Mouse (Mus musculus) kidney, adult 11 months (tissue): ENCODE measurements around the gene F3.
A peak's percentile ranks its signal among the peaks of the same experiment; 100 is the strongest.
"Not testable (repeated sequence)": the region's sequence is repeated elsewhere in the genome, so short reads cannot be mapped to it uniquely, and the experiment has no call there.

Source experiments
- DNase-seq: peaks from one replicate; pipeline ENCODE4 v3.0.0; 2022

Gene F3

GRCm38 (mm10) chr3:121739489-121740213, 16.3 kb downstream of the F3 start:
- DNase-seq, result no peak

- DNase-seq, result not testable (repeated sequence)
Measured at GRCm38 (mm10) chr3:121741186-121741848, 18.0 kb downstream of the F3 start.

- DNase-seq, result not testable (repeated sequence)
Measured at GRCm38 (mm10) chr3:121754319-121755090, 31.2 kb downstream of the F3 start.

GRCm38 (mm10) chr3:121755152-121755551, 31.8 kb downstream of the F3 start:
- no peak for DNase-seq

DNA sequence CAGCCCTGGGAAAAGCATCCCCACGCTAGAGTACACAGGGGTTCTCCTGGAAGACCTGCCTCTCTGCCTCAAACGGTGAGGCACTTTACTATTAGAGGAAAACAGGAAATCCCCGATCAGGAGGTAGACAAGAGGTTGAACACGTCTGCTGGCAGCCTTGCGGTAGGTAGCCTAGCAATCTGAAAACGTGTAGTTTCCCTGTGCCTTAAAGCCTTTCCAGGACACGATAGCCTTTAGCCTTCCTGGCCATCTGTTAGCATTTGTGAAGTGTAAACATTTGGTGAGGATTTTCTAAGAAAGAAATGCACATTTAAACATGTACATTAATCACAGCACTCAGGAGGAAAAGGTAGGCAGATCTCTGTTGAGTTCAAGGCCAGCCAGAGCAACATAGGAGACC, 35.0 kb downstream of the F3 start:
- DNase-seq, result no peak

- no peak for DNase-seq
Measured at GRCm38 (mm10) chr3:121762056-121762852, 38.9 kb downstream of the F3 start.

- DNase-seq, result no peak
Measured at GRCm38 (mm10) chr3:121766048-121766447, 42.7 kb downstream of the F3 start.

DNA sequence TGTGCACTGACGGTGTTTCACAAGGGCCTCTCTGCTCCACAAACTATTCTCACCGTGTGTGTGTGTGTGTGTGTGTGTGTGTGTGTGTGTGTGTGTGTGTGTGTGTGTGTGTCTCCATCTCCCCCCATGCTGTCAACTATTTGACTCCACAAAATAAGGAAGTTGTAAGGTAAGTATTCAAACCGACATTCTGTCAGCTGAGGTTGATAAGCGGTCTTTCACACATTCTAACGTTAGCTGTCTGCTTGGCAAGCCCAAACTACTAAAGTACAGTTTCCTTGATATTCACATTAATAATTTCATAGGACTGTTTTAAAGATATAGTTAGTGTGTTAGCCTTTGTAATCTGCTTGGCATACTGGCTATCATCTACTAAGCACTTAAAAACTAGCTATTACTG, 43.5 kb downstream of the F3 start:
- DNase-seq, result no peak

GRCm38 (mm10) chr3:121768770-121769169, 45.4 kb downstream of the F3 start:
- DNase-seq, result no peak

DNA sequence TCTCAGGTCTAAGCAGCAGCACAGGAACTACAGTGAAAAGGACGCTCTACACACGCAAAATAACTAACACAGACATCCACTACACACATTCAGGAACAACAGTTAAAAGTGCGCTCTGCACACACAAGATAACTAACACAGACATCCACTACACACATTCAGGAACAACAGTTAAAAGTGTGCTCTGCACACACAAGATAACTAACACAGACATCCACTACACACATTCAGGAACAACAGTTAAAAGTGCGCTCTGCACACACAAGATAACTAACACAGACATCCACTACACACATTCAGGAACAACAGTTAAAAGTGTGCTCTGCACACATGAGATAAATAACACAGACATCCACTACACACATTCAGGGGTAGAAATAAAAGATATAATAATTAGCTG, 50.0 kb downstream of the F3 start:
- not testable (repeated sequence) for DNase-seq

DNA sequence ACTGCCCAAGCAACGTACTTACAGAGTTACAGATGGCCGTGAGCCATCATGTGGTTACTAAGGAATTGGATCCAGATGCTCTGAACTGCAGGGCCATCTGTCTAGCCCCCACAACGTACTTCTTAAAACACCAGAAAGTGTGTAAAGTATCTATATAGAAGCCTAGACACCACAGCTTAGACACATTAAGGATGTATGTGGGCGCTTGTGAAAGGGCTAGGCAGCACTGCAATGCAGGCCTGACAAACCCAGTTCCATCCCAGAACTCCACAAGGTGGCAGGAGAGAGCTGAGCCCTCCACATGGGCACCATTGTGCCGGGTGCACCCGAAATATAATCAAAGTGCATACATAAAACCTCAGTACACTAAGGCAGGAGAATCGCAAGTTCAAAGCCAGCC, 54.6 kb downstream of the F3 start:
- peak; percentile 22 for DNase-seq

DNA sequence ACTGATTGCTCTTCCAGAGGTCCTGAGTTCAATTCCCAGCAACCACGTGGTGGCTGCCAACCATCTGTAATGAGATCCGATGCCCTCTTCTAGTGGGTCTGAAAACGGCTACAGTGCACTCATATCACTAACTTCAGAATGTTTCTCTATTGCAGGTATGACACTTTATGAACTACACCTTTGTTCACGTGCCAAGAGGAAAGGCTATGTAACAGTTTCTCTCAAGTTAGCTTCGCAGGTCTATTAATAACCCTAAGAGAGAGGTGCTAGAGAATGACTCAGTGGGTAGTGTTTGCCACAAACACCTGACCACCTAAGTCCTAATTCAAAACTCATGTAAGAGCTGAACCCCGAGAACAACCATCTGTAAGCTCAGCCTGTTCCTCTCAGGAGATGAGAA, 59.7 kb downstream of the F3 start:
- DNase-seq, result no peak
